Mouse (Mus musculus) 3134 (cell line): ENCODE results near the gene Usp22.
"Not testable (repeated sequence)": the region's sequence is repeated elsewhere in the genome, so short reads cannot be mapped to it uniquely, and the experiment has no call there.

Experiments
- DNase-seq: peaks from one replicate; pipeline ENCODE4 v3.0.0-alpha.2; 2011; ENCODE audit warnings: low spot score; ENCODE audit not compliant: insufficient read length; ENCODE audit errors: extremely low read depth

The Usp22 gene

GRCm38 (mm10) chr11:61145551-61145950 lies 29.3 kb downstream of the Usp22 start:
- DNase-seq = no peak

GRCm38 (mm10) chr11:61143564-61144469 lies 31.0 kb downstream of the Usp22 start:
- DNase-seq = no peak

- no peak for DNase-seq
Measured at GRCm38 (mm10) chr11:61142941-61143530, 31.8 kb downstream of the Usp22 start.

- no peak for DNase-seq
Measured at GRCm38 (mm10) chr11:61142262-61142661, 32.6 kb downstream of the Usp22 start.

GRCm38 (mm10) chr11:61141693-61142092 lies 33.2 kb downstream of the Usp22 start:
- no peak for DNase-seq

GRCm38 (mm10) chr11:61132943-61133342 lies 41.9 kb downstream of the Usp22 start:
- no peak for DNase-seq

- DNase-seq = not testable (repeated sequence)
Measured at GRCm38 (mm10) chr11:61130646-61131045, 44.2 kb downstream of the Usp22 start.

GRCm38 (mm10) chr11:61129305-61129704 lies 45.5 kb downstream of the Usp22 start:
- DNase-seq = no peak

GRCm38 (mm10) chr11:61127421-61128055 lies 47.3 kb downstream of the Usp22 start:
- no peak for DNase-seq

- DNase-seq = no peak
Measured at GRCm38 (mm10) chr11:61126606-61127355, 48.1 kb downstream of the Usp22 start, which contains the start of gene Tnfrsf13b. TSS of gene Tnfrsf13b (plus strand) at chr11:61126755.

GRCm38 (mm10) chr11:61125970-61126369 lies 48.9 kb downstream of the Usp22 start:
- no peak for DNase-seq

GRCm38 (mm10) chr11:61123886-61124285 lies 51.0 kb downstream of the Usp22 start:
- DNase-seq = no peak

- DNase-seq = no peak
Measured at GRCm38 (mm10) chr11:61122769-61123288, 52.0 kb downstream of the Usp22 start.

GRCm38 (mm10) chr11:61122283-61122768 lies 52.5 kb downstream of the Usp22 start:
- no peak for DNase-seq

- DNase-seq = peak; percentile 52
Measured at GRCm38 (mm10) chr11:61119996-61120583, 54.8 kb downstream of the Usp22 start.

GRCm38 (mm10) chr11:61116226-61116625 lies 58.6 kb downstream of the Usp22 start:
- DNase-seq = no peak

GRCm38 (mm10) chr11:61112323-61112995 lies 62.4 kb downstream of the Usp22 start:
- no peak for DNase-seq

- no peak for DNase-seq
Measured at GRCm38 (mm10) chr11:61111472-61111871, 63.4 kb downstream of the Usp22 start.

GRCm38 (mm10) chr11:61110928-61111327 lies 63.9 kb downstream of the Usp22 start:
- no peak for DNase-seq
